Mouse (Mus musculus) heart, postnatal 10 days (tissue): ENCODE measurements around the gene Eya3. TPM values are rescaled to one million over a fixed set of nuclear protein-coding genes. Genes with fewer than 3 reads are reported as not detected.
"Not testable (repeated sequence)": the region's sequence is repeated elsewhere in the genome, so short reads cannot be mapped to it uniquely, and the experiment has no call there.

Experiments used
- DNase-seq, 2 experiments: peaks; one replicate each; pipeline ENCODE4 v3.0.0; 2021
- intact Hi-C: fragments of 180-260 bp; cut with DNase I; formaldehyde crosslinking; loops from one replicate; pipeline ENCODE4 v1.15.1; 2025
- total RNA-seq, 2 experiments: library from RNA; stranded (reverse); gene quantifications; 2 replicates each; pipeline ENCODE4 v1.2.3; 2021

Gene Eya3
- 10 to 100 TPM; 33.4 to 41.1 TPM for total RNA-seq

DNA sequence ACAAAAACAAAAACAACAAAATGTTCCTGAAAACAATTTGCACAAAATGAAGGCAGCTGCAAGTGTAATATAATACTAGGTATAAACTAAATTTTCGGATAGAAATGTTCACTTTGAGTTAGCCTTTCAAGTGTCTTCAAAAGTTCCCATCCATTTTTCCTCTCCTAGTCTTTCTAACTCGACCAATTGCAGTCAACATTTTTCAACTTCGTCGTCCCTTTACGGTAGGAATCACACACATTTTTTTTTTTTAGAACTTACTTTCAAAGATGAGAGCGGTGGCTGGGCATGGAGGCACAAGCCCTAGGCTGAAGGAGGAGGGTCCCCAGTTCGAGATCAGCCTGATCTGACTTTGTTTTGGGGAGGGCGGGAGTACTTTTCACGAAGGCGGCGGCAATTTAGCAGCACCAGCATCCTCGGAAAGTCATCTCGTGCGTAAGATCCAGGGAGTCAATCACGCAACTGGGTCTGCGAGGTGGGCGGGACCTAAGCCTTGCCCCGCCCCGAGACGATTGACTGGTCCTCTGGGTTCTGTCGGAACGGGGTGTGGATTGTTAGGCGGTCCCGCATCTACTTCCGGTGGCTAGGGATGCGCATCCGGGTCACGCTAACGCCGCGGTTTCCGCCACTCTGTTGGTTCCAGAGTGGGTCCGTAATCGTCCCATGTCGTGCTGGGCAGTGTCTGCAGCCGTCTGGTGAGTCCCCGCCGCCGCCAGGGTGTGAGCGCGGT lies at the start of gene Eya3:
TSS of gene Eya3 (plus strand) at position 527 of the 730 bp plus-strand sequence.
- intact Hi-C loops, result loop anchor here (2.0 kb wide), 1 partner anchor 38 kb away; no protein-coding TSS in a partner anchor
- peak; percentile 97 for DNase-seq

DNA sequence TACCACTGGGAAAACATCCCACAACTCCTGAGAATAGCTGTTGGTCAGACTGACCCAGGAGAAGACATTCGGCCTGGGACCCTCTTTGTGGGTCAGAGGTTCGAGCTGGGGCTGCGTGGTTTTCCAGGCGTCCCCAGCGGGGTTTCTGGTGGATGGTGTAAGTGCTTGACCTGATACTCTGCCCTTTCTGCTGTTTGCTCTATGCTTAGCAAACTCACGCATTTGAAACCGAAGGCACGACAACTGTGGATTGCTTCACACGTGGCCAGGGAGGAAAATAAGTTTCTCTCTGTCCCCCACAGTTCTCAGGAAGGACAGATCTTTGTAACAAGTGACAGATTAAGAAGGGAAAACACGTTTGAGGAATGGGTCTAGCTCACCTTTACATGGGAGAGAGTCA lies 48.1 kb upstream of the Eya3 start:
- intact Hi-C loops, result no loop called here
- DNase-seq, result no peak

DNA sequence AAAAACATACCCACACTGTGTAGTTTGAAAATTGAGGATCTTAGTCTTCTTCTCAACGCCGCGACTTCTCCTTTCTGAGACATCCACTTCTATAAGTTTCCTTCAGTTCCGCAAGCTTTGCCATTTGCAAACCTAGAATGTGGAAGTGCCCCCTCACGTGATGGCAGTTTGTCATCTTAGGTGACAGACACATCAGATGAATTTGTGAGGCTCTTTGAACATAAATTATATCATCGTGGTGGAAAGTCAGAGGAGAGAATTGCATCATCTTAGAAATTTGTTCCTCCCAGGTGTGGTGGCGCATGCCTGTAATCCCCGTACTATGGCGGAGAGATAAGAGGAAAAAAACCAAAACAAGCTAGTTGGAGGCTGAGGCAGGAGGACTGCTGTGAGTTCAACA lies 45.8 kb upstream of the Eya3 start:
- DNase-seq, result peak in 1 of 2 experiments; percentile 40

DNA sequence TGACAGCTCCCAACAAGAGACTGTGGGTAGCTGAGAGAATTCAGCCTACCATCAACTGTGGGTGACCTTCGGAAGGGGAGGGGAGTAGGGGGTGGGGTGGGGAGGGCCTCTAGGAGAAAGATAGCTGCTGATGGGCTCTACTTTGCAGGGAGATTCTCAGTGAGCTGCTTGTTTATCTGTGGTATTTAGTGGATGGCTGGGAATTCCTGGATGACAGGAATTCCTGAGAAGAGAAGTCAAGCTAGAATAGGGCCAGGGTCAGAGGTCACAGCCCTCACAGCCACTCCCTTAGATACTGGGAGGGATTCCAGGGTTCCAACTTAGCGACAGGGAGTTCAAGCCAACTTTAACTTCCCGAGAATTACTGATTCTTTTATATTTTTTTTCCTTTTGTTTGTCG lies 44.6 kb upstream of the Eya3 start:
- intact Hi-C loops, result no loop called here
- no peak for DNase-seq

More for the DNA sequence above, 45.8 kb upstream of the Eya3 start:
- intact Hi-C loops, result no loop called here

DNA sequence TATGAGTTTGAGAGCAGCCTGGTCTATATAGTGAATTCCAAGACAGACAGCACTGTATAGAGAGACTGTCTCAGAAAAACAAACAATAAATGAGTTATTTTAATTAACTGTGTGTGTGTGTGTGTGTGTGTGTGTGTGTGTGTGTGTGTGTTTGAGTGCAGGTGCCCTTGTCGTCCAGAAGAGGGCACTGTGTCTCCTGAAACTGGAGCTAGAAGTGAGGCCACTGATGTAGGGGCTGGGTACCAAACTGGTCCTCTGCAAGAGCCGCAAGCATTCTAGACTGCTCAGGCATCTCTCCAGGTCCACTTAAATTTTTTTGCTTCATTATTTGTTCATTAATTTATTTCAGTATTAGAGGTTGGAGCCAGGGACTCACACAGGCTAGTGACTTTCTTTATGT lies 39.9 kb upstream of the Eya3 start:
- intact Hi-C loops, result no loop called here
- DNase-seq, result no peak

DNA sequence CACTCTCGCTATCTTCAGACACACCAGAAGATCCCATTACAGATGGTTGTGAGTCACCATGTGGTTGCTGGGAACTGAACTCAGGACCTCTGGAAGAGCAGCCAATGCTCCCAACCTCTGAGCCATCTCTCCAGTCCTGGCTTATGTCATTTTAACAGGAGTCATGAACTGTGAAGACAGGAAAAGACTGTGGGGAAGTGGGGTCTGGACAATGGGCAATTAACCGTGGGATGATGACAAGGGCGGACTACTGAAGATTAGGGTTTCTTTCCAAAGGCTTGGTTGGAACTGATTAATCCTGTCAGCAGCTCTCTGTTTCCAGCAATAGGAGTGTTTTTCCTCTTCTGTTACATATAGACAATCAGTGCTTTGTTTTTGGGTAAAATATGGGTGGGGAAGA lies 39.0 kb upstream of the Eya3 start:
- intact Hi-C loops, result no loop called here
- DNase-seq, result no peak

DNA sequence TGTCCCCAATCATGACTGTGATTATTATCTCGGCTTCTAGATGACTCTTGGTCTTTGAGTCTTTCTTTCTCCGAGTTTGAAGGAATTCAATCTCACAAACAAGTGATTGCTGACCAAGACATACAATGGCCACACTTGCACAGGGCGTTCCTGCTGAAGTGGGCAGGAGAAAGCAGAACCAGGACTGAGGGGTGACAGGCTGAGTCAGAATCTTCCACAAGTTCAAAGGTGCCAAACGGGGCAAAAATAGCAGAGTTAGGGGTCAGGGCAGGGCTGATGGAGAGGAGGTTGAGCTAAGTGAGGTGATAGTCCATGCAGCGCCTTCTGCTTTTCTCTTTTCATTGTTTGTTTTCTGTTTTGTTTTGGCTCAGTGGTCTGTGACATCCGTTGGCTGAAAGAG lies 38.3 kb upstream of the Eya3 start:
- no peak for DNase-seq
- intact Hi-C loops, result no loop called here

DNA sequence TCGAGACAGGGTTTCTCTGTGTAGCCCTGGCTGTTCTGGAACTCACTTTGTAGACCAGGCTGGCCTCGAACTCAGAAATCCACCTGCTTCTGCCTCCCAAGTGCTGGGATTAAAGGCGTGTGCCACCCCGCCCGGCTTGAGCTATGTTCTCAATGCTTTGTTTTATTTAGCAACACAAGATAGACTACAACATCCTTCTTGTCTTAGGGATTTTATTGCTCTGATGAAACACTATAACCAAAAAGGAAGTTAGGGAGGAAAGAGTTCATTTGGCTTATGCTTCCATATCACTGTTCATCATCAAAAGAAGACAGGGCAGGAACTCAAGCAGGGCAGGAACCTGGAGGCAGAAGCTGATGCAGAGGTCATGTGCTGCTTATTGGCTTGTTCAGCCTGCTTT lies 37.5 kb upstream of the Eya3 start:
- DNase-seq, intact Hi-C loops: not testable (repeated sequence)

DNA sequence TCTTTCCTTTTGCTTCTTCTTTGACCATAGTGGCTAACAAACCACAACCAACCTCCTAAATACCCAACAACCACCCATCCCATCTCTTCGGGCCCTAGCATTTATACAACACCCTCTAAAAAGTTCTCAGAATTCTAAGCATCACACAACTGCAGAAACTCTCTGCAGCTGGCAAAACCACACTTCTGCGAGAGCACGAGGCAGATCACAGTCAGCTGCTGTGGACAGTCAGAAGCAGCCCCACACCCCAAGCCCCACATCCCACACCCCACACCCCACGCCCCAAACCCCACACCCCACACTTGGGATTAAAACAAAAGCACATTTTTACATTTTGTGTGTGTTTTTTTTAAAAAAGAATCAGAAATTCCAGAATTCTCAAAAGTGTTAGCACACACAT lies 35.3 kb upstream of the Eya3 start:
- DNase-seq, result no peak
- intact Hi-C loops, result no loop called here

DNA sequence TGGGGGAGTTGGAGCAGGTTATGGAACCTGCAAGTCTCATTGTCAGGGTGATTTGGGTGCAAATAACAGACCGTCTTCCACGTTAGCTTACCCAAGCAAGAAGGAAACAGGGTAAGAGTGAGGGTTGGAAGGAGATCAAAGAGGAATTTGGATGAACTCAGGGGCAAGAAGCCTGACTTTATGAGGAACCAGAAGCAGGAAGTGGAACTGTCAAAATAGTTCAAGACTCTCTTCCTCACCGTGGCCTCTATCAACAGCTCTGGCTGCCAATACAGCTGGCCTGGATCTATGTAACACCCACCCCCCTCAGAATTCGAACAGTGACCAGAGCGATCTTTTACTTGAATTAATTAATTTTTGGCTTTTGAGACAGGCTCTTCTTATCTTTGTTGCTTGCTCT lies 33.0 kb upstream of the Eya3 start:
- DNase-seq, result peak in 1 of 2 experiments; percentile 22
- intact Hi-C loops, result no loop called here

DNA sequence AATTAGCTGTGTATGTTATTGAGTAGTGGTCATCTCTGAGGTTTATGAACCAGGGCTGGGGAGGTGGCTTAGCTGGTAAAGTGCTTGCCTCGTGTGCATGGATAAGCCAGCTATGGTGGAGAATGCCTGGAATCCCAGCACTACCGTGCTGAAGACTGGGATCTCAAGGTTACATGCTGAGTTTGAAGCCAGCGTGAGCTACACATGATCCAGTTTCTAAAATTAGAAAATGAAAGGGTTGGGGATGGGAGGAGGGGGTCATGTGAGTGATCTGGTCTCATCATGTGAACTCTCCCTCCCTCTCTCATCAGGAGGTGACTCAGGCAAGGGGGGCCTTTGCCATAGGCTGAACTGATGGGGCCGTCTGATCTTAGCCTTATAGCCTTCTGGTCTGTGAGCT lies 30.6 kb upstream of the Eya3 start:
- DNase-seq, result peak; percentile 63
- intact Hi-C loops, result no loop called here

DNA sequence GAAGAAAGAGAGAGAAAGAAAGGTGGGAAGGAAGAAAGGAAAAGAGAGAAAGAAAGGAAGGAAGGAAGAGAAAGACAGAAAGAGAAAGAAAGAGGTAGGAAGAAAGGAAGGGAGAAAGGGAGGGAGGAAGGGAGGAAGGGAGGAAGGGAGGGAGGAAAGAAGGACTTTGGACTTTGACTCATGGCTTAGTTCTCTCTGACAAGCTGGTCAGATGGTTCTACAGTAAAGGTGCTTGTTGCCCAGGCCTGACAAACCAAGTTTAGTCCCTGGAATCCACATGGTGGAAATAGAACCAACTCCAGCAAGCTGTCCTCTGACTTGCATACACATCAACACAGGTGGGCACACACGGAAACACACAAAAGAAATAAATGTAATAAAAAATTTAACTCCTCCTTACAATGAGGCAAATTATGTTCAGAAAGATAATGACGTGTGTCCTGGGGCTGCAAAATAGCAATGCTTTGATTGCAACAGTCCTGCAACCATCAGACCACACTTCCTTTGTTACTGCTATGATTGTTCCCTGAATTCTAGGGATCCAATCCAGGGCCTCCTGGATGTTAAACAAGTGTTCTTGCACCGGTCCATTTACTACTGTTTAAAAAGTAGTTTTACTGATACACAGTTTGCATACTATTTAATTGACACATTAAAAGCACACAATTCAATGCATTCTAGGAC lies 28.3 kb upstream of the Eya3 start:
- intact Hi-C loops, result no loop called here
- DNase-seq, result no peak

DNA sequence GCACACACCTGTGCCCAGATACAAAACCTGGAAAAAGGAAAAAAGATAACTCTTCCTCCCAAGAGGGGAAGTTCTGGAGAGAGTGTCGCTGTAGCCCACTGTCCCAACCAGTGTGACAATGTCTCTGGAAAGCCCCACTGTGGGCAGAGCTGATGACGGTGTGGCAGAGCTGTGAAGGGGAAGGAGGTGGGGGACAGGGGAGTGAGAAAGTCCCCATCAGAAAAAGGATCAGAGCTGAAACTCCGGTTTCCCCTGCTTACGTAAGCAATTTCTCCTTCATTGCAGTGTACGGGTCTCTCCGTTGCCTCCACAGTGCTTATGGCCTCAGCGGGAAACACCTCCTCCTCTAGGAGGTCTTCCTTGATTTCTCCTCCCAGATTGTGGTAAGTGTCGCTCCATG lies 27.5 kb upstream of the Eya3 start:
- no peak for DNase-seq
- intact Hi-C loops, result no loop called here

DNA sequence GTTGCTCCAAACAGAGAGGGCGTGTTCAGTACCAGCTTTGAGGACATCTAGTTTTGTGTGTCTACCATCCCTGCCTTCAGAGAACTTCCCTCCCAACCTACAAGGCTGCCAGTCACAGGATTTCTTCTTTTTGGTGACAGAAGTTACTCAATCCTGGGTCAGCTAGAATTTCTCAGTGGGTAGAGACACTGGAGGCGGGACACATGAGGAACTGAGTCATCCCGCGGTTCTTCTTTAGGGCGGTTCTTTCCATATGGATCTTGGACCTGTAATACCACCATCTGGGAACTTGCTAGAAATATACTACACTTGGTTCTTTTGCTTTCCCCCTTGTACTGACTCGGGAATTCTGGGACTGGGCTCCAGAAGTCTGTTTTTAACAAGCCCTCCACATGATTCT lies 20.9 kb upstream of the Eya3 start:
- DNase-seq, result no peak

DNA sequence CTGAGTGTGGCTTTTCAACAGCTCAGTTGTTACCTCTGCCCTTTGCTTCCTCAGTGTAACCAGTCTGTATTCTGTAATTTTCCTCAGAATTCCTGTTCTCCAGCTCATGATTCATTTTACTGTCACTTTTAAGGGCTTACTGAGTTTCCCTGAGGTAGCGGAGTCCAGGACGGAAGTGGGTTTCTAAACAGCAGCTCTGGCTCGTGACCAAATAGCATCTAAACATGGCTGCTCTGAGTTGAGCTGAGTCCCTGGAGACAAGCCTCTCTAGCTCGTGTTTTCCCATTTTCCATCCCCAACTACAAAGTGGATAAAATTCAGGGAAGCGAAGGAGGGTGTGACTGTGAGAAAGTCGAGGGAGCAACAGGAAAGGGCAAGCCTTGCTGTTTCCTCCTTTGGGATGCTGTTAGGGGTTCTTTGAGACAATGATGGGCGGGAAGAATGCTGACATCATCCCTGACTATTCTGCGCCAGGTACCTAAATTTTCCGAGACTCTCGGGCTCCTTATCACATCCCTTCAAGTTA lies 19.9 kb upstream of the Eya3 start:
- intact Hi-C loops, result loop anchor here (5.0 kb wide), 1 partner anchor 57 kb away; the partner anchor contains the start of gene Ptafr
- DNase-seq, result peak in 1 of 2 experiments; percentile 35

More for the DNA sequence above, 20.9 kb upstream of the Eya3 start:
- intact Hi-C loops, result loop anchor here (5.0 kb wide), 1 partner anchor 56 kb away; the partner anchor contains the start of gene Ptafr

DNA sequence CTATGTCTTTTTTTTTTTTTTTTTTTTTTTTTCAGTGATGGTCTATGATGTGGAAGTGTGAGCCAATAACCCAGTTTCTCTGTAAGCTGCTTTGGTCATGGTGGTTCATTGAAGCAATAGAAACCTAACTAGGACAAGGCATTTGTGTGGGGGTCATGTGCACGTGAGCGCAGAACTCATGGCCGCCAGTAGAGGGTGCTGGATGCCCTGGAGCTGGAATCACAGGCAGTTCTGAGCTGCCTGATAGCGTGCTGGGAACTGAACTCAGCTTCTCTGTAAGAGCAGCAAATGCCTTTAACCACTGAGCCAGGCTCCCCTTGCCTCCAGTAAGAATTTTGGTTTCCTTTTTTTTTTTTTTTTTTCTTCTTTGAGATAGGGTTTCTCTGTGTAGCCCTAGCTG lies 18.7 kb upstream of the Eya3 start:
- DNase-seq, result no peak
- intact Hi-C loops, result no loop called here

DNA sequence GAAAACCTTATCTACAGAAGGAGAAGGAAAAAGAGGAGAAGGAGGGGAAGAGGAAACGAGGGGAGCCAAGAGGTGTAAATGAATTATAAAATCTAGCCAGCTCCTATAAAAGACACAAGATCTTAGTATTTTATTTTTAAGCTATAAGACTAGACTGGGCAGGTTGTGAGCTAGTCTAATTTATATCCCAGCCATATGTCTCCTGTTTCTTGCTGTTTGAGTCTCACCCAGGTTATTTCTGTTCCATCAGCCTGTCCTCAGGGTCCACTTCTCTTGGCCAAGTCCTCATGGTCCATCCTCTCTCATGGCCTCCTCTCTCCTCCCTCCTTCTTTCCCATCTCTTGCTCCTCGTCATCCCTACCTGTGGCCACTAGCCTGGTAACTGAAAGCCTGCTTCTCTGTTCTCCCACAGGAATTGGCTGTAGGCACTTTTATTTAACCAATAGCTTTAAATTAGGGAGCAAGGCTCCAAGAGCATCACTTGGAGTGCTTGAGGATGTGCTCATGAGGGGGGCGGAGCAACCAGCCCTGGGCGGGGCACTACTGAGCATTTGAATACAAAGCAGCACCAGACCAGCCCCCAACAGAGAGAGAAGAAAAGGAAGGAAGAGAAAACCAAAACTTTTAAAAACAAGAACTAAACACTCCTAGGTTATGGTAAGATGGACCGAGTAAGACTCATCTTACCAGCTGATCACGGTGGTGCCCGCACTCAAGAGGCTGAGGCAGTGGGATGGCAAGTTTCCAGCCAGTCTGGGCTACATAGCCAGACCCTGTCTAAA lies 17.3 kb upstream of the Eya3 start:
- no peak for DNase-seq
- intact Hi-C loops, result no loop called here

DNA sequence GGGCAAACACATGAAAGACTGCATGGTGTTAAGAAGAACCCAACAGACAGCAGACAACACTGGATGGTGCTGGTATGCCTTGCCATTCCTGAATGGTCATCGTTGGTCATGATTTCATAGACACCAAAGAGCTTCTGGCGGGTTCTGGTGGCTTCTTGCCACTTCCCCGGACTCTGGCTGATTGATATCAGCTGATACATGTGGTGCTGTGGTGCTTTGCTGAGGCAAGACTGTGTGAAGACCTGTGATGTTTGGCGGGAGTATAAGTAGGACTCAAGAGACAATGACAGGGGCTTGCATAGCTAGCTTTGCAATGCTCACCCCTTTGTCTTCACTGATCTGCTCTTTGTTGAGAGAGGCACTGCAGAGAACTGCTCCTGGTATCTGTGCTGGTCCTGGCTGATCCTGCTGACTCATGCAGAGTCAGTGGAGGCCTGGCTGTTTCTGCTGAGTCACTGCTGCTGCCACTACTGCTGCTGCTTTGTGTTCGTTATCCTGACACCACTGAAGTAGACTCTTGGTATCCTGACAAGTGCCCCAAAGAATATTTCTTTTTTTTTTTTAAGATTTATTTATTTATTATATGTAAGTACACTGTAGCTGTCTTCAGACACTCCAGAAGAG lies 14.6 kb upstream of the Eya3 start:
- intact Hi-C loops, result no loop called here
- no peak for DNase-seq

DNA sequence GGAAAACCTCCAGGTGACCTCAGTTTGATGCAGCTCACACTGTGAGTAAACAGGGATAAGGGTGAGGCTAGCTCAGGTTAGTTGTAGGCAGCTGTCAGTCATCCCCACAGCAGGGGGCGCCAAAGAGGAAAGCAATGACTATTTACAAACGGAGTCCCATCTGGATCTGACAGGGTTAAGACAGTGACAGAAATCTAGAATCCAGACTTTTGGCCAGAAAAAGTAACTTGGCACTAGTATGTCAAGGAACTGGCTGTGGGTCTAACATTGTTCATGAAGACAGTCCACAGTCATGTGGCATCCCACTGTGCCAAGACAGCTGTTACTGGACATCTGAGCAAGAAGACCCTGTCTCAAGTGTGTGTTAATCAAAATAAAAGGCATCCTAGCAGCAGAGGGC lies 10.0 kb upstream of the Eya3 start:
- DNase-seq, result peak; percentile 35 to 57
- intact Hi-C loops, result no loop called here

DNA sequence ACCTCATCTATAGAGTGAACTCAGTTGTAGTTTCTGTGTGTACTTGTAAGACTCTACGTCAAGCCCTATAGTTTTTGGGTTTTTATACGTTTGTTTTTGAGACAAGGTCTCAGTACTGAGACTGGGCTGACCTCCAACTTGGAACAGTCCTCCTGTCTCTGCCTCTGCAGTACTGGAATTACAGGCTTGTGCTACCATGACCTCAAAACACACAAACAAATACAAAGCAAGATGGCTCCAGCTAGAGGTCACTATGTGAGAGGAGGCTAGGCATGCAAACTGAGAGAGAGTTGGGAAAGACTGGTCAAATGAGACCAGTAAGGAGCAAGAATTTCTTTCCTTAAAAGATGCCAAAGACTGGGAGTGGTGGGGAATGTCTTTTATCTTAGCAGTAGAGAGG lies 2.8 kb upstream of the Eya3 start:
- DNase-seq, result no peak
- intact Hi-C loops, result loop anchor here (1.0 kb wide), 1 partner anchor 90 kb away; no protein-coding TSS in a partner anchor

DNA sequence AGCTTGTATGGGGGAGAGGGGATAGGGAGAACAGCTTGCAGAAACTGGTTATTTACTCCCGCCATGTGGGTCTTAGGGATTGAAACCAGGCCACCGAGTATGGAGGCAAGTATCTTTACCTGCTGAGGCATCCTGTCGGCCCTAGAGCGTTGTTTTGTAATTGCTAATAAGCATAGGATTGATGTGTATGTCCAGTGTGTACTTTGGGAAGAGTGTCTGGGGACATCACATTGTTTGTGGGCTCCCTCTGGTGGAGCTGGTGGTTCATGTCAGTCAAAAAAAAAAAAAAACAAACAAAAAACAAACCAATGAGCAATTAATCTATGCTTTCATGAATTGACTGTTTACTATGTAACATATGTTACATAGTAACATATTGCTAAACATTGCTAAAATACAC lies 2.2 kb upstream of the Eya3 start:
- DNase-seq, result peak in 1 of 2 experiments; percentile 65
- intact Hi-C loops, result loop anchor here (1.0 kb wide), 1 partner anchor 90 kb away; no protein-coding TSS in a partner anchor
